Comparison of ENCODE assay signal across 26 mouse cellular contexts in the genomic region with DNA sequence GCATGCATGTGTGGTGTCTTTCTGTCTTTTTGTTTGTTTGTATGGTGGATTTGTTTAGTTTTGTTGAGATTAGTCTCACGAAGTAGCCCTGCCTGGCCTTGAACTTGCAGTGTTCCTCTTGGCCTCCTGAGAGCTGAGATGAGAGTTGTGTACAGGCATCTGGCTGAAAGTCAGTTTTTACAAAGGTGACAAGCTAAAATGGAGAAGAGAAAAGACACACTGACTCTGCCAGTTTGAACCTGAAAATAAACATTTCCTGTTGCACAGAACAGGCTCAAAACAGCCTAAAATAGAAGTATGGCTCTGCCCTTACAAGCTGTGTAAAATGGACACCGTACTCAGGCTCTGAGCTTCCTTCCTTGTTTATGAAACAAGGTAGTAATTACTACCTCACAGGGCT. TPM values are rescaled to one million over a fixed set of nuclear protein-coding genes. Genes with fewer than 3 reads are reported as not detected.
DNase-seq lines count a peak whose midpoint lies in the region; ATAC-seq lines count a peak whose summit lies in the region.
"Had no signal": no experiment of that assay in that cellular context is flagged by ENCODE, and none has a peak within 500 bp of the region (broad histone marks: within the 10 kb centered on the region; RNA-seq: fewer than 3 reads in every experiment).

No protein-coding gene starts in this region.

- 67% methylated on average over 2 of the region's 2 CpGs for WGBS in heart, embryonic 12.5 days
- WGBS in midbrain, embryonic 11.5 days: 90% methylated on average over 2 of the region's 2 CpGs
- 83% methylated on average over 2 of the region's 2 CpGs for WGBS in midbrain, embryonic 13.5 days

- H3K4me1 ChIP-seq in heart, embryonic 12.5 days (replicated peaks): peaks cover 40% of the 10 kb centered on the region
- H3K4me1 ChIP-seq in midbrain, embryonic 11.5 days (ENCODE audit: control insufficient read depth, insufficient read depth, low read length): peaks cover 5% of the 10 kb centered on the region; the same call in 1 of the 2 replicates
- peaks cover 5% of the 10 kb centered on the region for H3K4me1 ChIP-seq in midbrain, embryonic 13.5 days (replicated peaks)

- no peak overlapping the region for H3K4me2 ChIP-seq in heart, embryonic 12.5 days
- no peak overlapping the region for H3K4me2 ChIP-seq in midbrain, embryonic 11.5 days
- no peak overlapping the region for H3K4me2 ChIP-seq in midbrain, embryonic 13.5 days (replicated peaks)
- H3K4me2 ChIP-seq: hindbrain, embryonic 12.5 days; intestine, embryonic 15.5 days; liver, embryonic 11.5 days; midbrain, embryonic 12.5 days; neural tube, embryonic 13.5 days had no signal

- H3K27me3 ChIP-seq in heart, embryonic 12.5 days (replicated peaks): no peaks in the 10 kb centered on the region
- no peaks in the 10 kb centered on the region for H3K27me3 ChIP-seq in midbrain, embryonic 11.5 days (ENCODE audit: control insufficient read depth, insufficient read depth, low read length)
- no peaks in the 10 kb centered on the region for H3K27me3 ChIP-seq in midbrain, embryonic 13.5 days
- H3K27me3 ChIP-seq: hindbrain, embryonic 12.5 days; intestine, embryonic 15.5 days; midbrain, embryonic 12.5 days; neural tube, embryonic 13.5 days had no signal

- H3K36me3 ChIP-seq in heart, embryonic 12.5 days: no peaks in the 10 kb centered on the region
- no peaks in the 10 kb centered on the region for H3K36me3 ChIP-seq in midbrain, embryonic 11.5 days (ENCODE audit: control insufficient read depth, insufficient read depth, low read length)
- no peaks in the 10 kb centered on the region for H3K36me3 ChIP-seq in midbrain, embryonic 13.5 days
- H3K36me3 ChIP-seq: hindbrain, embryonic 12.5 days; intestine, embryonic 15.5 days; midbrain, embryonic 12.5 days; neural tube, embryonic 13.5 days had no signal

- no peak overlapping the region for H3K9ac ChIP-seq in heart, embryonic 12.5 days
- no peak overlapping the region for H3K9ac ChIP-seq in midbrain, embryonic 11.5 days (ENCODE audit: low read length)
- no peak overlapping the region for H3K9ac ChIP-seq in midbrain, embryonic 13.5 days (replicated peaks)
- H3K9ac ChIP-seq: hindbrain, embryonic 12.5 days; intestine, embryonic 15.5 days; midbrain, embryonic 12.5 days; neural tube, embryonic 13.5 days had no signal

- ATAC-seq in heart, embryonic 12.5 days (ENCODE audit: insufficient number of reproducible peaks, low FRiP score): no peak
- no peak for ATAC-seq in midbrain, embryonic 11.5 days (ENCODE audit: low FRiP score)
- no peak for ATAC-seq in midbrain, embryonic 13.5 days
- ATAC-seq: forebrain, embryonic 16.5 days; hindbrain, postnatal 0 days; intestine, embryonic 15.5 days had no signal

- no peak overlapping the region for H3K27ac ChIP-seq in heart, embryonic 12.5 days (ENCODE audit: poor library complexity, severe bottlenecking)
- H3K27ac ChIP-seq in midbrain, embryonic 11.5 days (ENCODE audit: low read depth, low read length): no peak overlapping the region
- no peak overlapping the region for H3K27ac ChIP-seq in midbrain, embryonic 13.5 days
- H3K27ac ChIP-seq: hindbrain, embryonic 12.5 days; hindbrain, postnatal 0 days; intestine, embryonic 15.5 days; midbrain, embryonic 12.5 days; neural tube, embryonic 13.5 days had no signal

- peak; percentile 49 for DNase-seq in heart, adult 11 months
- DNase-seq in midbrain, embryonic 11.5 days (ENCODE audit: low spot score, missing footprints): peak; percentile 70
- peak; percentile 23 for DNase-seq in adipocyte (ENCODE audit: low spot score)
- no peak for DNase-seq in urinary bladder, adult 2 months (ENCODE audit: low spot score)
- DNase-seq in kidney, postnatal 36 days: no peak
- DNase-seq: adrenal gland, adult 2 months; adrenal gland, postnatal 36 days; heart, postnatal 36 days; kidney, adult 8-10 months; kidney, postnatal 10 days; layer of hippocampus, adult 9-11 months; lung, adult 18-20 months; lung, postnatal 10 days; retina, postnatal 1 day; right cerebral cortex, postnatal 14 days; thymus, postnatal 4 days had no signal

- H3K4me3 ChIP-seq in heart, embryonic 12.5 days: no peak overlapping the region
- no peak overlapping the region for H3K4me3 ChIP-seq in midbrain, embryonic 11.5 days (ENCODE audit: low read depth, low read length)
- no peak overlapping the region for H3K4me3 ChIP-seq in midbrain, embryonic 13.5 days (replicated peaks)
- H3K4me3 ChIP-seq: erythroblast, embryonic 14.5 days; hindbrain, embryonic 12.5 days; intestine, embryonic 15.5 days; midbrain, embryonic 12.5 days; neural tube, embryonic 13.5 days had no signal

- H3K9me3 ChIP-seq in heart, embryonic 12.5 days (replicated peaks): no peaks in the 10 kb centered on the region
- no peaks in the 10 kb centered on the region for H3K9me3 ChIP-seq in midbrain, embryonic 11.5 days (ENCODE audit: control insufficient read depth, low read length)
- no peaks in the 10 kb centered on the region for H3K9me3 ChIP-seq in midbrain, embryonic 13.5 days
- H3K9me3 ChIP-seq: hindbrain, embryonic 12.5 days; intestine, embryonic 15.5 days; midbrain, embryonic 12.5 days; neural tube, embryonic 13.5 days had no signal

RNA-seq across cellular contexts. Expression of gene Tec, which starts 14.9 kb away (rescaled TPM):
- 17.1 TPM in 2 replicates for polyA plus RNA-seq in heart, embryonic 12.5 days (2016; fragmentation: Nextera tagmentation; extraction: Ambion mirVana)
- polyA plus RNA-seq in midbrain, embryonic 11.5 days (2014; fragmentation: Nextera tagmentation; extraction: Ambion mirVana): 3.3 and 4.5 TPM in 2 replicates
- 4.0 and 5.1 TPM in 2 replicates for polyA plus RNA-seq in midbrain, embryonic 13.5 days (2015; fragmentation: Nextera tagmentation; extraction: Ambion mirVana)
- polyA plus RNA-seq in urinary bladder, adult 2 months (2012; rRNA removed): 4.9 and 5.0 TPM in 2 replicates
- polyA plus RNA-seq: erythroblast, embryonic 14.5 days had no signal

Comparison
In these comparisons a context has a peak if more than half of its experiments do, and no peak if none do; other contexts are left out.
1. DNase-seq: peak in heart, adult 11 months (single experiment), midbrain, embryonic 11.5 days (single experiment) and adipocyte (single experiment); none in urinary bladder, adult 2 months (single experiment) and kidney, postnatal 36 days (0 of 2).